Mouse (Mus musculus) left cerebral cortex, adult 8-10 months (tissue): ENCODE data around the gene Vmn1r101. TPM values are rescaled to one million over a fixed set of nuclear protein-coding genes. Genes with fewer than 3 reads are reported as not detected.
"Not testable (repeated sequence)": the region's sequence is repeated elsewhere in the genome, so short reads cannot be mapped to it uniquely, and the experiment has no call there.

ENCODE experiments used
- DNase-seq, 2 experiments: peaks; one replicate each; pipeline ENCODE4 v3.0.0; 2022; ENCODE audit warnings: low spot score in 2 of 2
- total RNA-seq, 4 experiments: library from RNA; stranded (reverse); gene quantifications; 2 replicates each; pipeline ENCODE4 v1.2.4; 2022

The Vmn1r101 gene
- not detected for total RNA-seq

DNA sequence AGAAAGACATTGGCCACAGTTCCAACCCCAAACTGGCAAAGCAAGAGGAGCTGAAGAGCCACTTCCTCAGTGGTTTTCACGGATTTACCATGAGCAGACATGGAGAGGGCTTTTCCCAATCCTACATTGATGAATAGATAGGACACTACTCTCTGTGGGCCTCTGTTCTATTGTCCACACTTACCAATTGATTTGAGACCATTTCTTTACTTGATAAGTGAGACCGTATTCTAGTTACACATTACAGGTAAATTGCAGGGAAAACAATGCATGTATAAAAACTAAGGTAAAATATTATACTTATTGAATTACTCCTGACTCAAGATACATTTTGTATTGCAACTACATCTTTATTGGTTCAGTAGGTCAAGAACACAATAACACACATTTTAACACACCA is at the start of gene Vmn1r101:
Vmn1r101 (minus strand) TSS at position 101 of the 400 bp plus-strand sequence.
- not testable (repeated sequence) for DNase-seq

DNA sequence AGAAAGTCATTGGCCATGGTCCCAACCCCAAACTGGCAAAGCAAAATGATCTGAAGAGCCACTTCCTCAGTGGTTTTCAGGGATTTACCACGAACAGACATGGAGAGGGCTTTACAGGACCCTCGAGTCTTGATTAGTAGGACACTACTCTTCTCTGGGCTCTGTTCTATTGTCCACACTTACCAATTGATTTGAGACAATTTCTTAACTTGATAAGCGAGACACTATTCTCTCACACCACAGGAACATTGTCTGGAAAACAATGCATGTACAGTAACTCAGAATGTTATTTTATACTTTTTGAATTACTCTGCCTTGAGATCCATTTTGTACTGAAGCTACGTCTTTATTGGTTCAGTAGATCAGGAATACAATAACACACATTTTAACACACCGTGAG is 32.4 kb upstream of the Vmn1r101 start, which contains the start of gene Gm10670:
Gm10670 (minus strand) TSS at position 101 of the 400 bp plus-strand sequence.
- not testable (repeated sequence) for DNase-seq

DNA sequence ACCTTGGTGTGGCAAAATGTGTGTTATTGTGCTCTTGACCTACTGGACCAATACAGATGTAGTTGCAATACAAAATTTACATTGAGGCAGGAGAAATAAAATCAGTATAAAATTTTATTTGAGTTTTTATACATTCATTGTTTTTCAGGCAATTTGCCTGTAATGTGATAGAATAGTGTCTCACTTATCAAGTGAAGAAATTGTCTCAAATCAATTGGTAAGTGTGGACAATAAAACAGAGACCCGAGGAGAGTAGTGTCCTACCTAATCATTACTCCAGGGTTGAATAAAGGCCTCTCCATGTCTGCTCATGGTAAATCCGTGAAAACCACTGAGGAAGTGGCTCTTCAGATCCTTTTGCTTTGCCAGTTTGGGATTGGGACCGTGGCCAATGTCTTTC is 24.8 kb downstream of the Vmn1r101 start, which contains the start of gene Vmn1r100:
Vmn1r100 (plus strand) TSS at position 301 of the 400 bp plus-strand sequence.
- not testable (repeated sequence) for DNase-seq

Other genes starting within 250 kb of the Vmn1r101 start
- gene Vmn1r95, start 248.9 kb downstream of the Vmn1r101 start, total RNA-seq: not detected
- gene Gm6164, start 237.0 kb downstream of the Vmn1r101 start, total RNA-seq: not detected
- not detected for gene Gm4498, start 208.8 kb downstream of the Vmn1r101 start, total RNA-seq
- not detected for gene Gm5890, start 179.8 kb downstream of the Vmn1r101 start, total RNA-seq
- gene Gm4133, start 108.5 kb downstream of the Vmn1r101 start, total RNA-seq: not detected
- not detected for gene Gm5728, start 67.2 kb downstream of the Vmn1r101 start, total RNA-seq
- not detected for gene Vmn1r100, start 24.7 kb downstream of the Vmn1r101 start, total RNA-seq
- not detected for gene Gm10670, start 32.3 kb upstream of the Vmn1r101 start, total RNA-seq
- not detected for gene Vmn1r103, start 67.9 kb upstream of the Vmn1r101 start, total RNA-seq
- not detected for gene Vmn1r104, start 91.2 kb upstream of the Vmn1r101 start, total RNA-seq
- gene Gm5726, start 103.2 kb upstream of the Vmn1r101 start, total RNA-seq: not detected
- gene Gm4141, start 133.6 kb upstream of the Vmn1r101 start, total RNA-seq: not detected
- not detected for gene Gm4513, start 156.4 kb upstream of the Vmn1r101 start, total RNA-seq
- not detected for gene Vmn1r107, start 226.3 kb upstream of the Vmn1r101 start, total RNA-seq